Mouse (Mus musculus): ENCODE results near the gene Dock9. TPM values are rescaled to one million over a fixed set of nuclear protein-coding genes. Genes with fewer than 3 reads are reported as not detected.

Gene Dock9
- total and polyA plus RNA-seq, 3 experiments = 3.4 to 21.7 (median 9.3) TPM

GRCm38 (mm10) chr14:121714268-121714667 is 83.4 kb downstream of the Dock9 start:
- DNase-seq (ENCODE audit: low spot score) (no peak), ATAC-seq (ENCODE audit: extremely low read depth, insufficient number of reproducible peaks, low FRiP score, poor library complexity, severe bottlenecking) (0 out of 2 replicates have a peak, but pooled peaks have one; percentile 29)
- Histone ChIP-seq H3K27me3 (ENCODE audit: insufficient read depth, low read length) (no peaks in the 10 kb centered on the region), H3K9me3 (replicated peaks) (no peaks in the 10 kb centered on the region), H3K36me3 (replicated peaks) (peaks cover 2% of the 10 kb centered on the region), H3K4me1 (ENCODE audit: insufficient read depth, low read depth, low read length) (peaks cover 19% of the 10 kb centered on the region), H3K4me3 (ENCODE audit: low read depth, low read length) (no peak overlapping the region)
- no peak for TF ChIP-seq TAL1 (conservative IDR thresholded peaks at IDR 0.05; ENCODE audit: low read depth, low read length)

- no peaks in the 10 kb centered on the region for H3K9me3 ChIP-seq (replicated peaks)
- no peak for ATAC-seq (ENCODE audit: extremely low read depth, insufficient number of reproducible peaks, low FRiP score, poor library complexity, severe bottlenecking)
These were observed 83.8 kb downstream of the Dock9 start for GRCm38 (mm10) chr14:121713830-121714197.

GRCm38 (mm10) chr14:121713166-121713829 is 84.3 kb downstream of the Dock9 start:
- no peaks in the 10 kb centered on the region for H3K27me3 ChIP-seq (ENCODE audit: insufficient read depth, low read length)
- no peaks in the 10 kb centered on the region for H3K9me3 ChIP-seq (replicated peaks)
- TF ChIP-seq POLR2AphosphoS5 (IDR thresholded peaks at IDR 0.05; ENCODE audit: insufficient replicate concordance, low read depth, low read length) = no peak
- TF ChIP-seq GATA2 (IDR thresholded peaks at IDR 0.05; ENCODE audit: borderline replicate concordance, low read depth, low read length) = no peak
- TF ChIP-seq CTCF (IDR thresholded peaks at IDR 0.05; ENCODE audit: low read depth, low read length) = no peak
- TF ChIP-seq TAL1 (conservative IDR thresholded peaks at IDR 0.05; ENCODE audit: low read depth, low read length) = no peak
- TF ChIP-seq GATA1 (IDR thresholded peaks at IDR 0.05; ENCODE audit: borderline replicate concordance, low read length) = no peak
- H3K4me1 ChIP-seq (ENCODE audit: insufficient read depth, low read depth, low read length) = peaks cover 19% of the 10 kb centered on the region
- DNase-seq (ENCODE audit: low spot score) (no peak), ATAC-seq (ENCODE audit: extremely low read depth, insufficient number of reproducible peaks, low FRiP score, poor library complexity, severe bottlenecking) (no peak)
- peaks cover 2% of the 10 kb centered on the region for H3K36me3 ChIP-seq (replicated peaks)
- H3K4me3 ChIP-seq (ENCODE audit: low read depth, low read length) = no peak overlapping the region

More at GRCm38 (mm10) chr14:121713830-121714197, 83.8 kb downstream of the Dock9 start:
- peaks cover 19% of the 10 kb centered on the region for H3K4me1 ChIP-seq (ENCODE audit: insufficient read depth, low read depth, low read length)
- TF ChIP-seq GATA1 (IDR thresholded peaks at IDR 0.05; ENCODE audit: borderline replicate concordance, low read length) = no peak
- TF ChIP-seq TAL1 (conservative IDR thresholded peaks at IDR 0.05; ENCODE audit: low read depth, low read length) = no peak
- TF ChIP-seq GATA2 (IDR thresholded peaks at IDR 0.05; ENCODE audit: borderline replicate concordance, low read depth, low read length) = no peak
- TF ChIP-seq CTCF (IDR thresholded peaks at IDR 0.05; ENCODE audit: low read depth, low read length) = no peak
- TF ChIP-seq POLR2AphosphoS5 (IDR thresholded peaks at IDR 0.05; ENCODE audit: insufficient replicate concordance, low read depth, low read length) = no peak
- H3K36me3 ChIP-seq (replicated peaks) = peaks cover 2% of the 10 kb centered on the region
- no peak for DNase-seq (ENCODE audit: low spot score)
- no peaks in the 10 kb centered on the region for H3K27me3 ChIP-seq (ENCODE audit: insufficient read depth, low read length)
- H3K4me3 ChIP-seq (ENCODE audit: low read depth, low read length) = no peak overlapping the region

GRCm38 (mm10) chr14:121711089-121711826 is 86.4 kb downstream of the Dock9 start:
- ATAC-seq (ENCODE audit: extremely low read depth, insufficient number of reproducible peaks, low FRiP score, poor library complexity, severe bottlenecking) (0 out of 2 replicates have a peak, but pooled peaks have one; percentile 18), DNase-seq (ENCODE audit: low spot score) (no peak)
- no peak overlapping the region for H3K4me3 ChIP-seq (ENCODE audit: low read depth, low read length)
- H3K9me3 ChIP-seq (replicated peaks) = no peaks in the 10 kb centered on the region
- H3K27me3 ChIP-seq (ENCODE audit: insufficient read depth, low read length) = no peaks in the 10 kb centered on the region
- peaks cover 19% of the 10 kb centered on the region for H3K4me1 ChIP-seq (ENCODE audit: insufficient read depth, low read depth, low read length)
- peaks cover 2% of the 10 kb centered on the region for H3K36me3 ChIP-seq (replicated peaks)
- TF ChIP-seq GATA1 (IDR thresholded peaks at IDR 0.05; ENCODE audit: borderline replicate concordance, low read length) (no peak), CTCF (IDR thresholded peaks at IDR 0.05; ENCODE audit: low read depth, low read length) (no peak), TAL1 (conservative IDR thresholded peaks at IDR 0.05; ENCODE audit: low read depth, low read length) (no peak)

- TF ChIP-seq GATA2 (IDR thresholded peaks at IDR 0.05; ENCODE audit: borderline replicate concordance, low read depth, low read length) (no peak), TAL1 (conservative IDR thresholded peaks at IDR 0.05; ENCODE audit: low read depth, low read length) (no peak), GATA1 (IDR thresholded peaks at IDR 0.05; ENCODE audit: borderline replicate concordance, low read length) (no peak), POLR2AphosphoS5 (IDR thresholded peaks at IDR 0.05; ENCODE audit: insufficient replicate concordance, low read depth, low read length) (no peak), CTCF (IDR thresholded peaks at IDR 0.05; ENCODE audit: low read depth, low read length) (no peak)
- H3K27me3 ChIP-seq (ENCODE audit: insufficient read depth, low read length) = no peaks in the 10 kb centered on the region
- H3K4me1 ChIP-seq (ENCODE audit: insufficient read depth, low read depth, low read length) = peaks cover 19% of the 10 kb centered on the region
- no peaks in the 10 kb centered on the region for H3K9me3 ChIP-seq (replicated peaks)
- DNase-seq (ENCODE audit: low spot score) (no peak), ATAC-seq (ENCODE audit: extremely low read depth, insufficient number of reproducible peaks, low FRiP score, poor library complexity, severe bottlenecking) (no peak)
- H3K4me3 ChIP-seq (ENCODE audit: low read depth, low read length) = no peak overlapping the region
- H3K36me3 ChIP-seq (replicated peaks) = peaks cover 2% of the 10 kb centered on the region
These were observed 87.5 kb downstream of the Dock9 start for GRCm38 (mm10) chr14:121710130-121710529.

GRCm38 (mm10) chr14:121708244-121708643 is 89.4 kb downstream of the Dock9 start:
- no peak for TF ChIP-seq GATA2 (IDR thresholded peaks at IDR 0.05; ENCODE audit: borderline replicate concordance, low read depth, low read length)
- TF ChIP-seq POLR2AphosphoS5 (IDR thresholded peaks at IDR 0.05; ENCODE audit: insufficient replicate concordance, low read depth, low read length) = no peak
- TF ChIP-seq CTCF (IDR thresholded peaks at IDR 0.05; ENCODE audit: low read depth, low read length) = no peak
- TF ChIP-seq GATA1 (IDR thresholded peaks at IDR 0.05; ENCODE audit: borderline replicate concordance, low read length) = no peak
- TF ChIP-seq TAL1 (conservative IDR thresholded peaks at IDR 0.05; ENCODE audit: low read depth, low read length) = no peak
- Histone ChIP-seq H3K4me1 (ENCODE audit: insufficient read depth, low read depth, low read length) (peaks cover 14% of the 10 kb centered on the region), H3K4me3 (ENCODE audit: low read depth, low read length) (no peak overlapping the region), H3K27me3 (ENCODE audit: insufficient read depth, low read length) (no peaks in the 10 kb centered on the region), H3K9me3 (replicated peaks) (no peaks in the 10 kb centered on the region), H3K36me3 (replicated peaks) (peaks cover 2% of the 10 kb centered on the region)
- no peak for ATAC-seq (ENCODE audit: extremely low read depth, insufficient number of reproducible peaks, low FRiP score, poor library complexity, severe bottlenecking)
- no peak for DNase-seq (ENCODE audit: low spot score)

All from G1E (cell line).